Mouse (Mus musculus) kidney, postnatal 36 days (tissue): ENCODE measurements at regions not wholly inside any gene's neighbourhood (a gene's known extent, or its start where the extent isn't known, plus 50 kb on each side); places are given as distances from the start of the nearest gene placed in this dataset.
"Not testable (repeated sequence)": the region's sequence is repeated elsewhere in the genome, so short reads cannot be mapped to it uniquely, and the experiment has no call there.

Source experiments
- DNase-seq, 2 experiments: peaks; one replicate each; pipeline ENCODE4 v3.0.0; 2021 to 2022; ENCODE audit warnings: mixed read lengths in 2 of 2

DNA sequence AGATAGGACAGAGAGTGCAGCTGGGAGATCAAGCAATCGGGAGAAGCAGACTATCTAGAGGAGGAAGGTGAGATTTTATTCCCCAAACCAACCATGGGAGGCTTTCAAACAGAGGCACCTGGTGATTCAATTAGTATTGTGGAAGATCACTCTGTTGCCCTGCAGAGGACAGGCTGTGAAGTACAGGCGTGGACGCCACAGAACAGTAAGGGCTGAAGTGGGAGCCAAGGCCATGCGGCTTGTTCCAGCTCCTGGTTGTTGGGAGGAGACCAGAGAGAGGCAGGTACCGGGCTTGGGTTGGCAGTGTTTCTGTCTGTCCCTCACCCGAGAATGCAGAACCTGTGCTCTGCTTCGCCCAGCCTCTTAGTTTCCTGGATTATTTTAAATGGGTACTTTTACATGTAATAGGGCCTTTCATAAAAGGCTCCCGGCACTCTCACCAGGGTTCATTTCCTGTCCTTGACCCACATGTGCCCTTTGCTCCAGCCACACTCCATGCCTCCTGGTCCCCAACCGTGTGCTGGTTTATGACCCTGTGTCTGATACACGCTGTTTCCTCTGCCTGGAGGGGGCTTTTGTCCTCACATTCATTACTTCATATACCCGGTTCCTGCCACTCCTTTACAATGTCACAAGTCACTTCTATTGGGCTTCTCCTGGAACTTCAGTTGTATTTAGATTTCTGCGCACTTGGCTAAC lies 58.3 kb downstream of the Vcpkmt start:
- DNase-seq, result no peak

DNA sequence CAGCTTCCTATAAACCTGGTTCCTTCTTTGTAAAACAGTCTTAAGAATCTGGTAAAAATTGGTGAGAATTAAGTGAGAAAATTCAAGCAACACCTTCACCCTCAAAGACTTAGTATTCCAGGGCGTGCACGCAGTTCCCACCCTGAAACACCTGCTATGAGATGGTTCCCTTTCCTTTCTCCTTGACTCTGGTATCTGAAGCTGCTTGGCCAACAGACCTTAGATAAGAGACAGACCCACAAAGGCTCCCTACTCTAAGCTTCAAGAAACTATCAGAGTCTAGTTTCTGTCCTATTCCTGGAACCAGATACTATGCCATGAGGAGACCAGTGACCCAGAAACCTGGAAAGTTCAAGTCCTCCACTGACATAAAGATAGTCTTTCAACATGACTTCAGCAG lies 63.0 kb downstream of the Vcpkmt start:
- DNase-seq, result no peak

DNA sequence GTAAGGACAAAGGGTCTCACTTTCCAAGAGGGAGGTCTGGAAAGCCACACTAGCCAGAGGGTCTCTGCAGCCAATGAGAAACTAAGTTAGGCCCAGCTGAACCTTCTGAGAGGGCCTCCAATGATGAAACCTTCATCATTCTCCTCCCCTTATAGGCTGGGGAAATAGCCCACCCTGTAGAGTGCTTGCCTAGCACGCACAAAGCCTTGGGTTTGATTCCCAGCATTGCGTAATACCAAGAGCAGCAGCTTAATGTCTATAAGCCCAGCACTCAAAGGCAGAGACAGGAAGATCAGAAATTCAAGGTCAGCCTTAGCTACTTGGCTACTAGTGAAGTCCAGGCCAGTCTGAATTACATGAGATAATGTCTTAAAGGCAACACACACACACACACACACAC lies 63.8 kb downstream of the Vcpkmt start:
- no peak for DNase-seq

GRCm38 (mm10) chr12:69517616-69518015 lies 65.2 kb downstream of the Vcpkmt start:
- DNase-seq, result no peak

DNA sequence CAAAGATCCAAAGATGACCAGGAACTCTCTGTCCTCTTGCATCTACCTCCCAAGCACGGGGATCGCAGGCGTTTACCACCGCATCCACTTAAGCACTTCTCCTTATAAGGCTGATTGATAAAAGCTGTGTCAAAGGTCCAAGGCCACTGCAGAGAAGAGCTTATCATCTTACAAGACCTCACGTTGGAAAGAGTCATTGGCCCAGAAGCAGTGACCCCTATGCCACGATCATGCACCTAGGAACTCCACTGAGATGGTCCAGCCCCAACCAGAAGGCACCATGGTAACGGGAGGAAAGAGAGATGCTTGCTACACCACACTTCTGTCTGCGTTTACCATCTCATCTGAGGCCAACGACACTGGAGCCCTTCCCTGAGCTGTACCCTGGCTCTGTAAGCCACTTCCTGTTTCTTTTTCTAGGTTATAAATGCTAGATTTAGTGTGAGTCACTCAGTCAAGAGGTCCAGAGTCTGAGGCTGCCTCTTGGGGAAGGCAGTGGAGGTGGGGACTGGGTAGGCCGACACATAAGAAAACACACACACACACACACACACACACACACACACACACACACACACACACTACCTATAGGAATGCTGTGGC lies 66.4 kb downstream of the Vcpkmt start:
- no peak for DNase-seq

- DNase-seq, result no peak
Observed at GRCm38 (mm10) chr12:69515850-69516249, 67.0 kb downstream of the Vcpkmt start.

DNA sequence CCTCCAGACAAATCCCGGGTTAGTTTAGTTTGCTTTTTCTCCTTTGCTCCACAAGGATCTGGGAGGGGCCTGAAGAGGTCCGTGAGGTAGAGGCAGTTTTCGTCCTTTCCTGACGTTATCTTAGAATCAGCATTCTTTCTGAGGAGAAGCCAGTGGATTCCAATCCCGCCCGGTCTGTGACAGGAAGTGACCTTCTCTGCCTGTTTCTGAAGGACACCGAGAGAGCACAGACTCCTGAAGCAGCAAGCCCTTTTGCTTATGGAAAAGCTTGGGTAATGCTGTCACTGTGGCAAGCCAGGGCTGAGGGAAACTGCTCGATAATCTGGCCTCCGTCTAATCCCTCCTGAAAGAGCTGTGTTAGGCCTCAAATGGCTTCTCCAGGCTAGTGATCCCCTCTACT lies 67.7 kb downstream of the Vcpkmt start:
- DNase-seq, result peak; percentile 49 to 53

GRCm38 (mm10) chr12:69513166-69513565 lies 69.7 kb downstream of the Vcpkmt start:
- peak; percentile 74 to 85 for DNase-seq

- no peak for DNase-seq
Observed at GRCm38 (mm10) chr12:69510736-69511135, 72.1 kb downstream of the Vcpkmt start.

DNA sequence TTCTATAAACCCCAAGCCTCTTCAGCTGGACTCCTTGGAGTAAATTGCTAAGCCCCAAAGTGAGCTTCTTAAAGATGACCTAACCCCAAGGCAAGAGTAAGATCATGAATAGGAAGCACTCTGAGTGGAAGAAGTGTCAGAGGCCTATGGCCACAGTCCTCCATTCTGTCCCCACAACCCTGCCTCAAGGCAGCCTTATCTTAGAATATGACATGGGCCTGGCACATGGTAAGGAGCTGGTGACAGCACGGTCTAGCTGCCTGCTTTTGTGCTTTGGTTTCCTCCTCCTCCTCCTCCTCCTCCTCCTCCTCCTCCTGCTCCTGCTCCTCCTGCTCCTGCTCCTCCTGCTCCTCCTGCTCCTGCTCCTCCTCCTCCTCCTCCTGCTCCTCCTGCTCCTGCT lies 73.6 kb downstream of the Vcpkmt start:
- not testable (repeated sequence) for DNase-seq

GRCm38 (mm10) chr12:69507906-69508305 lies 74.9 kb downstream of the Vcpkmt start:
- no peak for DNase-seq

- DNase-seq, result peak in 1 of 2 experiments; percentile 35
Observed at GRCm38 (mm10) chr12:69507333-69507732, 75.5 kb downstream of the Vcpkmt start.

GRCm38 (mm10) chr12:69502706-69503070 lies 80.1 kb downstream of the Vcpkmt start:
- DNase-seq, result no peak

- peak; percentile 85 to 90 for DNase-seq
Observed at GRCm38 (mm10) chr12:69501783-69502705, 80.8 kb downstream of the Vcpkmt start.

GRCm38 (mm10) chr12:69501346-69501730 lies 81.5 kb downstream of the Vcpkmt start:
- DNase-seq, result no peak

- peak; percentile 70 for DNase-seq
Observed at GRCm38 (mm10) chr12:69500600-69501345, 82.1 kb downstream of the Vcpkmt start.

DNA sequence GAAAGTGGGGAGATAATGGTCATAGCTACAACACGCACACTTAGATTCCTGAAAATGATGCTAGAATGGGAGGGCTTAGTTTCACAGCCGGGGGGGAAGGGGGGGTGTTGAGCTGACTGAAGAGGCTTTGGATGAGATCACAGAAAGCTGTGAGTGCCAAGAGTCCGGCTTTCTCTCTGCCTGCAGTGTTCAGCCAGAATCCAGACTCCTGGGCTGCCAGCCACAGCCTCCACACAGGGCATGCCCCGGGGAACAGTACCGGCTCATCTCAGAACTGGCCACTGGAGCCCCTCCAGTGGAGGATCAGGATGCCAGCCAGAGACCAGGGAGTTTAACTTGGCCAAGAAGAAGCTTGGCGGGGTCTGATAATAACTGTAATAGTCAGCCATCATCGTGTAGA lies 85.7 kb downstream of the Vcpkmt start:
- DNase-seq, result no peak

- no peak for DNase-seq
Observed at GRCm38 (mm10) chr12:69496341-69496904, 86.4 kb downstream of the Vcpkmt start.

GRCm38 (mm10) chr12:69495776-69496175 lies 87.1 kb downstream of the Vcpkmt start:
- no peak for DNase-seq

DNA sequence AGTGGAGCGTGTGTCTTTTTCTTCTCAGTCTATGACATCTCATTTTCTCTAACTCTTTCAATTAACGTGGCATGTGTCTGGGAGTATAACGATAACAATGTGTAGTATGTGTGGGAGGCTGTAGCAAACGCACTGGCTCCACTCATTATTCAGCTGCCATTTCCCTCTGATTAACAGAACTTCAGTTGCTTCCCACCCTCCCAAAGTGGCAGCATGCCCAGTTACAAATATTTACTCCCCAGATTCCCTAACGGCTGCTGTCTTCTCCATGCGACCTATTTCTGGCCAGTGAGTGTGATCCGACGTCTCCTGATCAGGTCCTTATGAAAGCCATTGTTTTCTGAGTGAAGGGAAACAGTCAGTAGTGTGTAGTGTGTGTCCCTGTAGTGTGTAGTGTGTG lies 88.2 kb downstream of the Vcpkmt start:
- DNase-seq, result no peak

GRCm38 (mm10) chr12:69489686-69490085 lies 93.1 kb downstream of the Vcpkmt start:
- DNase-seq, result no peak

DNA sequence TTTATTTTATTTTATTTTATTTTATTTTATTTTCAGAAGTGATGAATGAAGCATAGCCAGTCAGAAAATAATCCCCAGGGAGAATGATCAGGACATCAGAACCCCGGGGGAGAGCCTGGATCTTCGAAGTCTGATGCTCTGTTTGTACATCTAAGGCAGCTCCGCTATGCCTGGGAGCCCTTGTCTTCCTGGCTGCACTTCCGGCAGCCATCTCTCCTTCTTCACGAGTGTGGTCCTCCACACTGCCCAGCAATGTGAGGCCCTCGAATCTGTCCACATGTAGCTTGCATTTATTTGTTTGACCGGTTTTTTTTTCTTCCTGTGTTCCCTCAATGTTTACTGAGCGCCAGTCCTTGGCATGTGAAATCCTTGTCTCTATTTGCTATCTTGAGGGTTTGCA lies 95.9 kb downstream of the Vcpkmt start:
- no peak for DNase-seq
